Mouse (Mus musculus): ENCODE data around the gene Trak1.

GRCm38 (mm10) chr9:121293187-121293586 is 4.1 kb upstream of the Trak1 start:
- TF ChIP-seq CTCF (conservative IDR thresholded peaks at IDR 0.05; ENCODE audit: low read length): no peak
- no peak for TF ChIP-seq POU5F1 (IDR thresholded peaks at IDR 0.05; ENCODE audit: borderline replicate concordance, low read length)
- no peak for TF ChIP-seq NANOG (IDR thresholded peaks at IDR 0.05; ENCODE audit: borderline replicate concordance, low read length)

Data from E14TG2a.4 (cell line).